Mouse (Mus musculus) liver, adult 2 months (tissue): ENCODE measurements around the gene Gm21981.

Source experiments
- CTCF ChIP-seq: fragments of 200-500 bp; IDR thresholded peaks from 2 replicates; pipeline ENCODE4 v1.5.1; 2011; ENCODE audit warnings: low read depth, low read length, control low read depth
- POLR2A ChIP-seq: fragments of 200-500 bp; IDR thresholded peaks from 2 replicates; pipeline ENCODE4 v1.6.1; 2011; ENCODE audit warnings: low read length, control low read depth; ENCODE audit not compliant: insufficient read depth; ENCODE audit errors: extremely low read depth

GRCm38 (mm10) chr17:47646683-47647082 is 47.6 kb downstream of the Gm21981 start:
- TF ChIP-seq CTCF, result peak; percentile 55
- TF ChIP-seq POLR2A, result no peak
